Mouse (Mus musculus) urinary bladder, postnatal 36 days (tissue): ENCODE measurements around the gene Armc7.

ENCODE experiments used
- DNase-seq, 2 experiments: peaks; one replicate each; pipeline ENCODE4 v3.0.0; 2022; ENCODE audit warnings: low spot score in 2 of 2, mixed read lengths in 1 of 2

Gene Armc7

GRCm38 (mm10) chr11:115475025-115475757 lies at the start of gene Armc7:
Gene Armc7, plus strand, starts transcription at chr11:115475667.
- peak; percentile 95 to 97 for DNase-seq

DNA sequence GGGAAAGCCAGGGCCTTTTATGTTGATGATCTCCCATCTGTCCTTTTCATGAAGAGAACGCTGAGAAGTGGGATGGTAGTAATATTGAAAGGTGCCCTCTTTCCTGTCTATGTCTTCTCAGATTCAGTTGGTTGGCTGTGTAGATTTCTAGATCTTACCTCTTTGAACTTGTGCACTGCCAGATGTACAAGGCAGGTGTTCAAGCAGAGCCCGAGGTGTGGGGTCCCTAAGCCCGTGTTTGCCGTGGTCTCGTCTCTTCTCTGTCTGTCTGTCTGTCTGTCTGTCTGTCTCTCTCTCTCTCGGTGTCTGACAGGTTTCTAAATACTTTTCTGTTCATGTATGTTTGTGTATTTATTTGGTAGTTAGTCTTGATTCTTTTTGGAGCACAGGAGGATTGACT lies 49.8 kb upstream of the Armc7 start:
- DNase-seq, result no peak

- DNase-seq, result peak; percentile 23 to 59
Measured at GRCm38 (mm10) chr11:115427482-115428331, 47.8 kb upstream of the Armc7 start.

- DNase-seq, result no peak
Measured at GRCm38 (mm10) chr11:115429307-115429706, 46.2 kb upstream of the Armc7 start.

DNA sequence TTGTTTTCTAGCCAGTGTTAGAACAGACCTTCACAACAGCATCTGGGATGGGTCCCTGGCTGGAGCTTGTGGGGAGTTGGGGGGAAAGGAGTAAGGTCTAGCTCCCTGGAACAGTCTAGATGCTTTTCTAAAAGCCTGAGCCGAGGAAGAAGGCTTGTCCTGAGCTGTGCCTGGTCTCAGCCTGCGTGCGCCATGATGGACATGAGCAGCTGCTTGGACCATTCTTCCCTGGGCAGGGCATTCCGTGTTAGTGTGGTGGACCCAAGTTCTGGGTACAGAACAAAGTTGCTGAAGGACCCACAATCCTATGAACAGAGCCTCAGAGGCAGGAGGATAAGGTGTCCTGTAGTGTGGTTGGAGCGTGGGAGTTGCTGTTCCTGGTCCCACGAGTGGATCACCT lies 44.9 kb upstream of the Armc7 start:
- no peak for DNase-seq

- DNase-seq, result no peak
Measured at GRCm38 (mm10) chr11:115432814-115433213, 42.7 kb upstream of the Armc7 start.

- DNase-seq, result no peak
Measured at GRCm38 (mm10) chr11:115433342-115433741, 42.1 kb upstream of the Armc7 start.

GRCm38 (mm10) chr11:115435596-115436337 lies 39.7 kb upstream of the Armc7 start:
- peak in 1 of 2 experiments; percentile 13 for DNase-seq

DNA sequence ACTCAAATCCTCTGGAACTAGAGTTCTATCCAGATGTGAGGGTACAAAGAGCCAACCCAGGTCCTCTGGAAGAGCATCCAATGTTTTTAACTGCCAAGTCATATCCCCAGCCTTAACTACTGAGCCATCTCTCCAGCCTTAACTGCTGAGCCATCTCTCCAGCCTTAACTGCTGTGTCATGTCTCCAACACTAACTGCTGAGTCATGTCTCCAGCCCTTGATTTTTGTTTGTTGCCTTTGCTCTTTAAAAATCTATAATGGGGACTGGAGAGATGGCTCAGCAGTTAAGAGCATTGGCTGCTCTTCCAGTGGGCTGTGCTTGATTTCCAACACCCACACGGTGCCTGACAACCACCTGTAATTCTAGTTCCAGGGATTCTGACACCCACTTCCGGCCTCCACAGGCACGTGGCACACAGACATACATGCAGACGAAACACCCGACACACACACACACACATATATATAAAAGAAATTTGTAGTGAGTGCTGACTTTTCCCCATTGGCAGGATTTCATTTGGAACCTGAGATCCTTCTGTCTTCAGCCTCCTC lies 37.8 kb upstream of the Armc7 start:
- DNase-seq, result no peak

GRCm38 (mm10) chr11:115439326-115439725 lies 36.1 kb upstream of the Armc7 start:
- DNase-seq, result no peak

GRCm38 (mm10) chr11:115439906-115440595 lies 35.4 kb upstream of the Armc7 start, which contains the start of gene Trim80:
Gene Trim80, plus strand, starts transcription at chr11:115440545.
- no peak for DNase-seq

DNA sequence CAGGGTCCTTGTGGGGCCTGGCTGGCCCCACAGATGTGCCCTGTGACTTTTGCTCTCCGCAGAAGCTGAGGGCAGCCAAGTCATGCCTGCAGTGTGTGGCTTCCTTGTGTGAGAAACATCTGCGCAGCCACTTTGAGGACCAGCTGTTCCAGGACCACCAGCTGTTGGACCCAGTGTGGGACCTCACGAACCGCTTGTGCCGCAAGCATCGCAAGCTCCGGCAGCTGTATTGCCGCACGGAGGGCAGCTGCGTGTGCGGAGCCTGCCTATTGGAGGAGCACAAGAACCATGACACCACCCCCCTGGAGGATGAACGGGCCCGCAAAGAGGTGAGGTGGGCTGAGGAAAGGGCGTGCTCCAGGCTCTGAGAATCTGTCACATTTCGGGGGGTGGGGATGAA lies 34.0 kb upstream of the Armc7 start:
- no peak for DNase-seq

GRCm38 (mm10) chr11:115446906-115447305 lies 28.6 kb upstream of the Armc7 start:
- no peak for DNase-seq

GRCm38 (mm10) chr11:115447321-115447885 lies 28.1 kb upstream of the Armc7 start:
- no peak for DNase-seq

DNA sequence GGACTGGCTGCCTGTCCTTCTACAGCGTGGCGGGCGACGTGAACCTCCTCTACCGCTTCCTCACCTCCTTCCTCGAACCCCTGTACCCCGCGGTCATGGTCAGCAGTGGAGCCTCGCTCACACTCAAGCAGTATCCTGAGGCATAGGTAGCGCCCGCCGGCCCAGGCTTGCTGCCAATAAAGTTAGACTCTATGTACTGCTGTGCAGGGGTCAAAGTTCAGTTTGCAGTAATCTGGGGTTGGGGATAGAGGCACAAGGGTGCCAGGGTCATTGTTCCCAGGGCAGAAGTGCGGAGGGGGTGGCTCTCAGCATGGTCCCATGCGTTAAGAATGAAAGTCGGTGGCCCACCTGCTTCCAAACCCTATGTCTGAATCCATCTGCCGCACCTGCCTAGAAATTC lies 27.4 kb upstream of the Armc7 start:
- no peak for DNase-seq

- no peak for DNase-seq
Measured at GRCm38 (mm10) chr11:115448998-115449397, 26.5 kb upstream of the Armc7 start.

- DNase-seq, result no peak
Measured at GRCm38 (mm10) chr11:115450176-115450575, 25.3 kb upstream of the Armc7 start.

DNA sequence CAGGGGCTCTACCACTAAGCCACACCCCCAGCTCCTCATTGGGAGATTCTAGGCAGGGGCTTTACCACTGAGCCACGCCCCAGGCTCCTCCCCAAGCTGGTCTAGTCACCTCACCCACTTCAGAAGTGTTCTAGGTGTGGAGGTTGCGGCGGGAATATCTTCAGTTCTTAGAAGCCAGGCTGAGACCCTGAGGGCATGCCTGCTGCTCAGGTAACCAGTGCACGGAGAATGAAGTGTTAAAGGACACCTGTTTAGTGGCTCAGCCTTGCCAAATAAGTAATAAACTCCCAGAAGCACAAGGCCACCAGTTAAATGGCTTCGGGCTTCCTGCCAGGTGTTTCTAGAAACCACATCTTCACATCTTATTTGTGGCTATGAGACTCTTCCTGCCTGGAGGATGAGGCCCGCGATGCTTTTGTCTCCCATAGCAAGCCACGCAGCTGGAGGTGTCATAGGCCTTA lies 23.7 kb upstream of the Armc7 start:
- DNase-seq, result no peak

- no peak for DNase-seq
Measured at GRCm38 (mm10) chr11:115452281-115452860, 23.1 kb upstream of the Armc7 start.

GRCm38 (mm10) chr11:115453306-115453705 lies 22.2 kb upstream of the Armc7 start:
- no peak for DNase-seq
